Mouse (Mus musculus) limb, embryonic 12.5 days (tissue): ENCODE measurements around the gene Nek6. TPM values are rescaled to one million over a fixed set of nuclear protein-coding genes. Genes with fewer than 3 reads are reported as not detected.

Source experiments
- ATAC-seq: fragments of 200-750 bp; cut with Nextera tagmentation; 2 replicates; pipeline ENCODE4 v1.8.0; 2017; ENCODE audit warnings: low read depth, moderate TSS enrichment; ENCODE audit not compliant: insufficient number of reproducible peaks, insufficient read depth, low FRiP score, low TSS enrichment
- H3K27ac ChIP-seq: fragments of 300-500 bp; sonication (generic); 2 replicates; pipeline ENCODE4 v1.5.1; 2016; ENCODE audit warnings: mild to moderate bottlenecking, moderate library complexity
- H3K27me3 ChIP-seq: fragments of 300-500 bp; sonication (generic); 2 replicates; pipeline ENCODE4 v1.6.1; 2016; ENCODE audit warnings: mild to moderate bottlenecking, moderate library complexity
- H3K36me3 ChIP-seq: fragments of 300-500 bp; sonication (generic); 2 replicates; pipeline ENCODE4 v1.6.1; 2016; ENCODE audit warnings: mild to moderate bottlenecking, moderate library complexity
- H3K4me1 ChIP-seq: fragments of 300-500 bp; sonication (generic); replicated peaks from 2 replicates; pipeline ENCODE4 v1.6.1; 2016
- H3K4me2 ChIP-seq: fragments of 300-500 bp; sonication (generic); 2 replicates; pipeline ENCODE4 v1.6.1; 2016; ENCODE audit warnings: mild to moderate bottlenecking, moderate library complexity
- H3K4me3 ChIP-seq: fragments of 300-500 bp; sonication (generic); replicated peaks from 2 replicates; pipeline ENCODE4 v1.5.1; 2016; ENCODE audit warnings: mild to moderate bottlenecking
- H3K9ac ChIP-seq: fragments of 300-500 bp; sonication (generic); replicated peaks from 2 replicates; pipeline ENCODE4 v1.6.1; 2016; ENCODE audit warnings: mild to moderate bottlenecking, moderate library complexity
- H3K9me3 ChIP-seq: fragments of 300-500 bp; sonication (generic); 2 replicates; pipeline ENCODE4 v1.6.1; 2016; ENCODE audit warnings: mild to moderate bottlenecking, moderate library complexity
- WGBS: fragments of 180-500 bp; shearing (Covaris S2); methylation state at CpG from one replicate; pipeline ENCODE4 v1.1.7; 2016; 5-methylcytosine and 5-hydroxymethylcytosine counted together
- microRNA-seq: library from miRNA; unstranded; fragments of <30 nt; microRNA quantifications from one replicate; pipeline ENCODE4, GENCODE M21; 2017
- polyA plus RNA-seq: library from polyadenylated mRNA; unstranded; fragments of >200 nt; fragmentation: Nextera tagmentation; extraction: Ambion mirVana; gene quantifications from 2 replicates; pipeline ENCODE4 v1.2.1, GENCODE M21; 2016

Gene Nek6
- polyA plus RNA-seq, 1 experiment from 2014 or later: 140 TPM

DNA sequence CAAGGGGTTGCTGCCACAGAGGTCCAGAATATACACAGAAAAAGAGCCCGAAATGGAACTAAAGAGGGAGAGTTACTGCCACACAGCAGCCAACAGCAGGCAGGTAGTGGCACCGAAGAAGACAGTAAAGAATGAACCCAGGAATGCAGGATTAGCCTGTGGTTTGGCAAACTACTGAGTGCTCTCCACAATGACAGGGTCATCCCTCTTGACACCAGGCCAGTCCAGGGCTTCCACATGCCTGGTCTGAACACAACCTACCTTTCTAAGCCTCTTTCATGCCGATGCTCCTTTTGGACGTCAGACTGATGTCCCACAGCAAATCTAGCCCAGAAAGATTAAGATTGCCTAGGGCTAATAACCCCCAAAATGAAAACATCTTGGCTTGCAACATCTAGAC, 117.4 kb downstream of the Nek6 start:
- Histone ChIP-seq H3K9me3 (no peaks in the 10 kb centered on the region), H3K4me2 (no peak overlapping the region), H3K4me3 (no peak overlapping the region), H3K9ac (no peak overlapping the region), H3K27me3 (no peaks in the 10 kb centered on the region), H3K27ac (no peak overlapping the region), H3K4me1 (no peaks in the 10 kb centered on the region), H3K36me3 (peaks cover 82% of the 10 kb centered on the region)
- WGBS: 90% methylated on average over 4 of the region's 4 CpGs
- no peak for ATAC-seq

DNA sequence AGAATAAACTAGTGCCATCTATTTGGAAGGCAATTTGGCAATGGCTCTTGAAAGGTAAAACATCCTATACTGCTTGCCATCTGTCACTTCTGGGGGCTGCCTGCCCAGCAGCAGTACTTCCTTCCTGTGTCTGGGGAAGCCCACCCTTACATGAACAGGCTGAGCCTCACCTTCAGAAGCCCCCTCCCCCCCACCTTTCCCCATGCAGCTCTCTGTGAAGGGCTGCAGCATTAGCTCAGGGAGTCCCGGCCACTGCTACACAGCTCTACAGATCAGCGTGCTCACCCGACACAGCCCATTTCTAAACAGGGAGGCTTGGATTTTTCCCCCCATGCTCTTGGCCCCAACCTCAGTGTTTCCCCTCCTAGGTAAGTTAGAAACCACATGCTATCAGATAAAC, 118.0 kb downstream of the Nek6 start:
- no peak overlapping the region for H3K4me3 ChIP-seq
- H3K27me3 ChIP-seq: no peaks in the 10 kb centered on the region
- ATAC-seq: no peak
- H3K4me2 ChIP-seq: no peak overlapping the region
- no peaks in the 10 kb centered on the region for H3K4me1 ChIP-seq
- H3K9ac ChIP-seq: no peak overlapping the region
- H3K36me3 ChIP-seq: peaks cover 89% of the 10 kb centered on the region
- WGBS: 88% methylated on average over 3 of the region's 3 CpGs
- H3K27ac ChIP-seq: no peak overlapping the region
- no peaks in the 10 kb centered on the region for H3K9me3 ChIP-seq

DNA sequence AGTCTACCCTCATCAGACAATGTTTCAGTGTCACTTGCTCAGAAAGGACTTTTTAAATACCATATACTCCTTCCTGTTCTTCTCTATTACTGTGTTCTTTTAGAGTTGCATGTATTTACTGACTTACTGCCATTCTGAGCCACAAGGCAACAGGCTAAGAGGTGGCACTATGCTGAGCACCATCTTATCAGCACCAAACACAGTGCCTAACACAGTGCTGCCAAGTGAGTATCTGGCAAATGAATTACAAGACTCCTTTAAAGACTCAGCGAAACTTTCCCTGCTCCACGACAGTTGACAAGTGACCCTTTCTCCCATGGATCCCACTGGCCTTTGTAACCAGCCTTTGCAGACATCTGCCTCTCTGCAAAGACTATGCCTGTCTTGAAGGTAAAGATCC, 119.1 kb downstream of the Nek6 start:
- no peak for ATAC-seq
- no peaks in the 10 kb centered on the region for H3K9me3 ChIP-seq
- peaks cover 94% of the 10 kb centered on the region for H3K36me3 ChIP-seq
- H3K4me2 ChIP-seq: no peak overlapping the region
- H3K27me3 ChIP-seq: no peaks in the 10 kb centered on the region
- H3K27ac ChIP-seq: no peak overlapping the region
- WGBS: 88% methylated on average over 2 of the region's 2 CpGs
- H3K4me3 ChIP-seq: no peak overlapping the region
- no peak overlapping the region for H3K9ac ChIP-seq
- no peaks in the 10 kb centered on the region for H3K4me1 ChIP-seq

DNA sequence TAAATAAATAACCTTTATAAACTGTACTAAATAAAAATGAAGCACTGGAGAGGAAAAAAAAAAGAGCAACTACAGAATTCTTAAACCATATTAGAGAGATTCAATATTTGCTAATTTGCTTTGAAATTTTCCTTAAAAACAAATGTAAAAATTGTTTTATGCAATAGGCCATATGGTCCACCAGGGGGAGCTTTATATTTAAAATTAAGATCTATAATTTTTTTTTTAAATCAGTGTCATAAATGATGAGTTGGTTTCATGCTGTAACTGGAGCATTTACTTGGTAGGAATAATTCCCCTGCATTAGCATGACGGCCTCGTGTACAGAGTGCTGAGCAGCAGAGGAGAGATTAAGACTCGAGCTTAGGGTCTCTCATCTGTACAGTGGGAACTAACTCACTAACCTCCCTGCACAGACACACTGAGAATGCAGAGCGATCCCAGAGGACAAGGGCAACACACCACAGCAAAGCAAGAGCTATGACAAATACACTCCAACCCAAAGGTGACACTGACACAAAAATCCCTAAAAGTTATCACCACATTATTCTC, 126.3 kb downstream of the Nek6 start:
- Histone ChIP-seq H3K4me3 (no peak overlapping the region), H3K27me3 (no peaks in the 10 kb centered on the region), H3K9ac (no peak overlapping the region), H3K4me2 (no peak overlapping the region), H3K36me3 (peaks cover 90% of the 10 kb centered on the region), H3K4me1 (peaks cover 5% of the 10 kb centered on the region), H3K27ac (no peak overlapping the region), H3K9me3 (no peaks in the 10 kb centered on the region)
- WGBS: 76% methylated on average over 4 of the region's 4 CpGs
- no peak for ATAC-seq

DNA sequence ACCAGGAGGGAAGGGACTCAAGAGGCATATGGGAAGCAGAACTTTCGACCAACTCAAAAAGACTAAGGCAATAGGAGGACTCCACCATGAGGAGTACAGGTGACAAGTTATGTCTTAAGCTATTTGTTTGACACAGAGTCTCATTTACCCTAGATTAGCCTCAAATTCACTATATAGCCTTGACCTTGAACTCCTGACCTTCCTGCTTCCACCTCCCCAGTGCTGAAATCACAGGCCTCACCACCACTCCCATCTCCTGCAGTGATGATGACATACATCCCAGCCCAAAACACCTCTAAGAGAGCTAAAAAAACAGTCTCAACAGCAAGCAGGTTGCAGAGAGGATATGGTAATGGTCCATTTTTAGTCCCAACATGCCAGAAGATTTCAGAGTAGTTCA, 130.3 kb downstream of the Nek6 start:
- no peak overlapping the region for H3K4me3 ChIP-seq
- H3K27ac ChIP-seq: no peak overlapping the region
- ATAC-seq: no peak
- no peaks in the 10 kb centered on the region for H3K27me3 ChIP-seq
- no peak overlapping the region for H3K9ac ChIP-seq
- peaks cover 52% of the 10 kb centered on the region for H3K36me3 ChIP-seq
- 97% methylated on average over 1 of the region's 1 CpGs for WGBS
- H3K4me1 ChIP-seq: peaks cover 14% of the 10 kb centered on the region
- H3K4me2 ChIP-seq: no peak overlapping the region
- H3K9me3 ChIP-seq: no peaks in the 10 kb centered on the region

DNA sequence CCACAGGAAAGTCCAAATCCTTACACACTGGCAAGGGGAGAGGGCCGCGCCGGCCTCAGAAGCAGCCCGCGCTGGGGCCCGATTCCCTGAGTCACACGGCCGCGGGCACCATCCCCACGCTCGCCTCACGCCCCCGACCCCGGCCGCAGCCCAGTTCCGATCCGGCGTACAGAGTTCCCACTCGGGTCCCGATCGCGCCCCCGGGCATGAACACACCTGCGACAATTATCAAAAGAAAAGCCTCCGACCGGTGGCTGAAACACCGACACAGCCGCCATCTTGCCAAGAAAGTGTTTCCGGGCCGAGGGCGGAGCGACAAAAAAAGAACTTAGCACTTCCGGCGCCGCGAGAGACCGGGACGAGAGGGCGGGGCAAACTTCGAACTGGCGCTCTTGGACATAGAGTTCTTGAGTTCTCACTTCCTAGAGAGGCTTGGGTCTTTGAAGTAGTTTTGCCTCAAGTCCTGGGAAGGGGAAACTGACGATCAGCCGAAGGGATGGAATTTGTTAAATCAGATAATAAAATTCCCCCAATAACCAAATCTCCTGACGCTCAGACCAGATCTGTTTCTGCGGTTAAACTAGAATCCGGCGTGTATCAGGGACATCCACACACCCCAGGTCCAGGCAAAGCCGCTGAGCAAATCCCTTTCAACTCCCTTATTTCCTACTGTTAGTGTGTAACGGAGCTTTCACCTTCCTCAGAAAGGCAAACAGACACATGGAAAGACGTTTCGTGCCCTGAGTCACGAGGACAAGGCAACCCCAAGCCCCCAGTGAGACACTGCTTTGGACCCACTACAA, 132.4 kb downstream of the Nek6 start, which contains the start of gene Psmb7:
Gene Psmb7, minus strand, starts transcription at position 463 of the 803 bp plus-strand sequence.
- WGBS: 1% methylated on average over 52 of the region's 52 CpGs
- Histone ChIP-seq H3K9me3 (no peaks in the 10 kb centered on the region), H3K4me2 (peak within 1 kb of the TSS; percentile 84), H3K4me1 (peaks cover 14% of the 10 kb centered on the region), H3K27ac (peak within 1 kb of the TSS; percentile 77), H3K9ac (peak within 1 kb of the TSS; percentile 85), H3K27me3 (no peaks in the 10 kb centered on the region), H3K4me3 (peak within 1 kb of the TSS; percentile 90), H3K36me3 (peaks cover 35% of the 10 kb centered on the region)
- ATAC-seq: peak; percentile 83

Small RNAs within 50 kb of the gene (microRNA-seq; reads per million reads assigned to microRNA genes)
- gene Gm27634: not detected

Other genes with a start within 250 kb of the Nek6 start
- gene Dennd1a, start 224.3 kb upstream of the Nek6 start, polyA plus RNA-seq: 22.6 and 24.9 TPM in 2 replicates
- 36.9 and 42.7 TPM in 2 replicates for gene Lhx2, start 172.4 kb upstream of the Nek6 start, polyA plus RNA-seq
- 289 and 296 TPM in 2 replicates for gene Psmb7, start 132.4 kb downstream of the Nek6 start, polyA plus RNA-seq
- gene Nr5a1, start 202.9 kb downstream of the Nek6 start, polyA plus RNA-seq: 0.12 and 0.14 TPM in 2 replicates